Mouse (Mus musculus): ENCODE data around the gene Cnn2. TPM values are rescaled to one million over a fixed set of nuclear protein-coding genes. Genes with fewer than 3 reads are reported as not detected.

The Cnn2 gene
- polyA plus RNA-seq, 1 experiment = 109 TPM

GRCm38 (mm10) chr10:80017771-80018170, 29.4 kb downstream of the Cnn2 start:
- Histone ChIP-seq H3K36me3 (ENCODE audit: control insufficient read depth, insufficient read depth) (no peaks in the 10 kb centered on the region), H3K27me3 (ENCODE audit: control insufficient read depth, insufficient read depth, insufficient read length) (no peaks in the 10 kb centered on the region), H3K79me2 (ENCODE audit: control insufficient read depth, insufficient read depth) (no peaks in the 10 kb centered on the region), H3ac (ENCODE audit: control insufficient read depth, insufficient read length) (no peak overlapping the region), H3K4me2 (ENCODE audit: low read depth) (no peak overlapping the region), H3K4me3 (no peak overlapping the region)
- no peak for TF ChIP-seq POLR2AphosphoS2 (IDR thresholded peaks at IDR 0.05; ENCODE audit: insufficient read length, low read depth)

DNA sequence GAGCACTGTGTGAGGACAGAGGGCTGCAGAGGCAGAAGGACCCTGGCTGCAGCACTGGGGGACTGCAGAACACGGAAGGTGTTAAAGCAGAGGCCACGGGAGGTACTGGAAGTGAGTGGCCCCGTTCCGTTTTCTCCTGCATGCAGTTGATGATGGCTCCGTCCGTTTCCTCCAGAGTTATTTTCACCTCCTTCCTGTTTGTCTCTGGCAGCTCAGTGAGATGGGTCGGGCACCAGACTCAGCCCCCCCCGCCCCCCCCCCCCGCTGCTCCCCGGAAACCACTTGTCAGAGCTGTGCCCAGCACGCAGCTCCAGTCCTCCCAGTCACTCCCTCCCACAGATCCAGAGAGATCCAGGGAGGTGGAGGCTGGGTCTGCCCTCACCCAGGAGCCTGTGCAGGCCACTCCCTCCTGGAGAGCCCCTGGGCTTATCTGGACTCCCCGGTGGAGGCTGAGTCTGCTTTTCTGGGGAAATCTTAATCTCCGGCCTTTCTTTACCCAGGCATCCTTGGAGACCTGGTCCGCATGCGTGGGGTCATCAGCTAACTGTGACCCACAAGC, 30.4 kb downstream of the Cnn2 start:
- Histone ChIP-seq H3K36me3 (ENCODE audit: control insufficient read depth, insufficient read depth) (no peaks in the 10 kb centered on the region), H3K4me3 (no peak overlapping the region), H3ac (ENCODE audit: control insufficient read depth, insufficient read length) (no peak overlapping the region), H3K4me2 (ENCODE audit: low read depth) (peak overlapping the region; percentile 82), H3K79me2 (ENCODE audit: control insufficient read depth, insufficient read depth) (no peaks in the 10 kb centered on the region), H3K27me3 (ENCODE audit: control insufficient read depth, insufficient read depth, insufficient read length) (no peaks in the 10 kb centered on the region)
- TF ChIP-seq E2F4 (IDR thresholded peaks at IDR 0.05; ENCODE audit: insufficient read depth) = no peak
- no peak for TF ChIP-seq MYOD1 (IDR thresholded peaks at IDR 0.05; ENCODE audit: control insufficient read depth in 1 of 3, insufficient read length in 2 of 3, low read depth in 2 of 3)
- TF ChIP-seq USF1 (IDR thresholded peaks at IDR 0.05; ENCODE audit: low read depth) = no peak
- TF ChIP-seq CEBPB (IDR thresholded peaks at IDR 0.05; ENCODE audit: insufficient read depth, poor library complexity, severe bottlenecking) = no peak
- TF ChIP-seq MAX (IDR thresholded peaks at IDR 0.05; ENCODE audit: low read depth) = no peak
- TF ChIP-seq TCF3 (IDR thresholded peaks at IDR 0.05; ENCODE audit: insufficient read length, low read depth) = no peak
- no peak for TF ChIP-seq REST (IDR thresholded peaks at IDR 0.05; ENCODE audit: insufficient read depth, insufficient read length)
- TF ChIP-seq TCF12 (IDR thresholded peaks at IDR 0.05; ENCODE audit: insufficient read depth, poor library complexity, severe bottlenecking) = no peak
- no peak for TF ChIP-seq POLR2A (IDR thresholded peaks at IDR 0.05; ENCODE audit: insufficient read length, low read depth)
- no peak for TF ChIP-seq SRF (IDR thresholded peaks at IDR 0.05; ENCODE audit: control insufficient read depth, insufficient read length, low read depth)
- no peak for TF ChIP-seq MYOG (IDR thresholded peaks at IDR 0.05; ENCODE audit: control insufficient read depth in 1 of 3, insufficient read depth in 1 of 3, insufficient read length in 2 of 3, low read depth in 2 of 3)
- TF ChIP-seq POLR2AphosphoS2 (IDR thresholded peaks at IDR 0.05; ENCODE audit: insufficient read length, low read depth) = no peak

DNA sequence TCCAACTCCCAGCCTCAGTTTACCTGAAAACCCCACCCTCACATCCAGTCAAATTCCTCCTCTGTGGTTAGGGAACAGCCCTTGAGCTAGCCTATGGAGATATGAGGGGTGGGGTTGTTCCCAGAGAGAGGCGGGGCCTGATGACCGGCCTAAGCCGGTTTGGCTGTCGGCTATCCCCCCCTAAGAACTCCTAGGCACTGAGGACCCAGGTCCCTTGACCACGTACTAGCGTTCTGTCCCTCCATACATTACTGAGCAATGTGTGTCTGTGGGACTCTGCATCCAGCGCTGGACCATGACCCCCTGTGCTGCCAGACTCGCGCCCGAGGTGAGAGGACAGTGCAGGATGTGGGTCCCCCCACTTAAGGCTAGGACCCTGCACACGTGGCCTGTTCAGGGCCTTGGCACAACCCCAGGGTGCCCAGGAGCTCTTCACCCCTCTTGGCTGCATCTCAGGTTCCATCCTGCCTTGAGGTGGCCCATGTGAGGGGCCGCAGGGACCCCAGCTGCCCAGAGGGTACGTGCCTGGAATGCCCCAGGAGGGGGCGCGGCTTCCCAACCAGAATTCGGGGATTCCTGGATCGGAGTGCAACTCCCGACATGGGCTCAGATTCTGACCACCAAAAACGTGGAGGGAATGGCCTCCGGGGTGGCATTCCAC, 31.2 kb downstream of the Cnn2 start:
- H3K4me2 ChIP-seq (ENCODE audit: low read depth) = no peak overlapping the region
- no peaks in the 10 kb centered on the region for H3K27me3 ChIP-seq (ENCODE audit: control insufficient read depth, insufficient read depth, insufficient read length)
- no peaks in the 10 kb centered on the region for H3K36me3 ChIP-seq (ENCODE audit: control insufficient read depth, insufficient read depth)
- H3K4me3 ChIP-seq = no peak overlapping the region
- H3K79me2 ChIP-seq (ENCODE audit: control insufficient read depth, insufficient read depth) = no peaks in the 10 kb centered on the region
- TF ChIP-seq USF1 (IDR thresholded peaks at IDR 0.05; ENCODE audit: low read depth) = no peak
- no peak for TF ChIP-seq SRF (IDR thresholded peaks at IDR 0.05; ENCODE audit: control insufficient read depth, insufficient read length, low read depth)
- no peak for TF ChIP-seq MYOD1 (IDR thresholded peaks at IDR 0.05; ENCODE audit: control insufficient read depth in 1 of 3, insufficient read length in 2 of 3, low read depth in 2 of 3)
- TF ChIP-seq MAX (IDR thresholded peaks at IDR 0.05; ENCODE audit: low read depth) = no peak
- no peak for TF ChIP-seq MYOG (IDR thresholded peaks at IDR 0.05; ENCODE audit: control insufficient read depth in 1 of 3, insufficient read depth in 1 of 3, insufficient read length in 2 of 3, low read depth in 2 of 3)
- TF ChIP-seq POLR2AphosphoS2 (IDR thresholded peaks at IDR 0.05; ENCODE audit: insufficient read length, low read depth) = no peak
- no peak for TF ChIP-seq CEBPB (IDR thresholded peaks at IDR 0.05; ENCODE audit: insufficient read depth, poor library complexity, severe bottlenecking)
- TF ChIP-seq TCF3 (IDR thresholded peaks at IDR 0.05; ENCODE audit: insufficient read length, low read depth) = no peak
- no peak for TF ChIP-seq POLR2A (IDR thresholded peaks at IDR 0.05; ENCODE audit: insufficient read length, low read depth)
- no peak for TF ChIP-seq REST (IDR thresholded peaks at IDR 0.05; ENCODE audit: insufficient read depth, insufficient read length)
- no peak for TF ChIP-seq E2F4 (IDR thresholded peaks at IDR 0.05; ENCODE audit: insufficient read depth)
- TF ChIP-seq TCF12 (IDR thresholded peaks at IDR 0.05; ENCODE audit: insufficient read depth, poor library complexity, severe bottlenecking) = no peak
- no peak overlapping the region for H3ac ChIP-seq (ENCODE audit: control insufficient read depth, insufficient read length)

DNA sequence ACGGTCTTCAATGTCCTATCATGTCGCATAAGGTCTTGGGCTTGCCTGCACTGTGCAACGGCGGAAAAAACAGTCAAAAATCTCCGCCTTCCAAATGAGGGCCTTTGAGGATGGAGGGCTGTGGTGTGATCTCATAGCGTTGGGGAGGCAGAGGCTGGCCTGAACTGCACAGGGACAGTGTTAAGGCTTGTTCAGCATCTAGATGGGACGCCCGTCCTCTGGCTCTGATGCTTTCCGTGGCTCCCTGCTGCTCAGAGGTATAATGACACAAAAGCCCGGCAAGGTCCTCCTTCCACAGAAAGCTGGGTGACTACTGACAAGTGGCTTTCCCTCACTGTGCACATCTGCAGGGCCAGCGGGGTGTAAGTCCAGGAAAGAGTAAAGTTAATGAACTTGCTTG, 31.8 kb downstream of the Cnn2 start:
- no peaks in the 10 kb centered on the region for H3K27me3 ChIP-seq (ENCODE audit: control insufficient read depth, insufficient read depth, insufficient read length)
- H3K79me2 ChIP-seq (ENCODE audit: control insufficient read depth, insufficient read depth) = no peaks in the 10 kb centered on the region
- TF ChIP-seq MAX (IDR thresholded peaks at IDR 0.05; ENCODE audit: low read depth) = no peak
- no peak for TF ChIP-seq E2F4 (IDR thresholded peaks at IDR 0.05; ENCODE audit: insufficient read depth)
- TF ChIP-seq MYOD1 (IDR thresholded peaks at IDR 0.05; ENCODE audit: control insufficient read depth in 1 of 3, insufficient read length in 2 of 3, low read depth in 2 of 3) = no peak
- TF ChIP-seq USF1 (IDR thresholded peaks at IDR 0.05; ENCODE audit: low read depth) = no peak
- no peak for TF ChIP-seq TCF12 (IDR thresholded peaks at IDR 0.05; ENCODE audit: insufficient read depth, poor library complexity, severe bottlenecking)
- no peak for TF ChIP-seq MYOG (IDR thresholded peaks at IDR 0.05; ENCODE audit: control insufficient read depth in 1 of 3, insufficient read depth in 1 of 3, insufficient read length in 2 of 3, low read depth in 2 of 3)
- TF ChIP-seq TCF3 (IDR thresholded peaks at IDR 0.05; ENCODE audit: insufficient read length, low read depth) = no peak
- no peak for TF ChIP-seq SRF (IDR thresholded peaks at IDR 0.05; ENCODE audit: control insufficient read depth, insufficient read length, low read depth)
- TF ChIP-seq CEBPB (IDR thresholded peaks at IDR 0.05; ENCODE audit: insufficient read depth, poor library complexity, severe bottlenecking) = no peak
- TF ChIP-seq REST (IDR thresholded peaks at IDR 0.05; ENCODE audit: insufficient read depth, insufficient read length) = no peak
- no peak for TF ChIP-seq POLR2AphosphoS2 (IDR thresholded peaks at IDR 0.05; ENCODE audit: insufficient read length, low read depth)
- no peak for TF ChIP-seq POLR2A (IDR thresholded peaks at IDR 0.05; ENCODE audit: insufficient read length, low read depth)
- H3K4me3 ChIP-seq = no peak overlapping the region
- no peak overlapping the region for H3ac ChIP-seq (ENCODE audit: control insufficient read depth, insufficient read length)
- H3K4me2 ChIP-seq (ENCODE audit: low read depth) = no peak overlapping the region
- H3K36me3 ChIP-seq (ENCODE audit: control insufficient read depth, insufficient read depth) = no peaks in the 10 kb centered on the region

Measured in myocyte (in vitro differentiated cells).